Mouse (Mus musculus) lung, postnatal 36 days (tissue): ENCODE results near the gene Fads2.
A peak's percentile ranks its signal among the peaks of the same experiment; 100 is the strongest.
"Not testable (repeated sequence)": the region's sequence is repeated elsewhere in the genome, so short reads cannot be mapped to it uniquely, and the experiment has no call there.

Source experiments
- DNase-seq: peaks from one replicate; pipeline ENCODE4 v3.0.0; 2022; ENCODE audit warnings: mixed read lengths

Fads2 gene

DNA sequence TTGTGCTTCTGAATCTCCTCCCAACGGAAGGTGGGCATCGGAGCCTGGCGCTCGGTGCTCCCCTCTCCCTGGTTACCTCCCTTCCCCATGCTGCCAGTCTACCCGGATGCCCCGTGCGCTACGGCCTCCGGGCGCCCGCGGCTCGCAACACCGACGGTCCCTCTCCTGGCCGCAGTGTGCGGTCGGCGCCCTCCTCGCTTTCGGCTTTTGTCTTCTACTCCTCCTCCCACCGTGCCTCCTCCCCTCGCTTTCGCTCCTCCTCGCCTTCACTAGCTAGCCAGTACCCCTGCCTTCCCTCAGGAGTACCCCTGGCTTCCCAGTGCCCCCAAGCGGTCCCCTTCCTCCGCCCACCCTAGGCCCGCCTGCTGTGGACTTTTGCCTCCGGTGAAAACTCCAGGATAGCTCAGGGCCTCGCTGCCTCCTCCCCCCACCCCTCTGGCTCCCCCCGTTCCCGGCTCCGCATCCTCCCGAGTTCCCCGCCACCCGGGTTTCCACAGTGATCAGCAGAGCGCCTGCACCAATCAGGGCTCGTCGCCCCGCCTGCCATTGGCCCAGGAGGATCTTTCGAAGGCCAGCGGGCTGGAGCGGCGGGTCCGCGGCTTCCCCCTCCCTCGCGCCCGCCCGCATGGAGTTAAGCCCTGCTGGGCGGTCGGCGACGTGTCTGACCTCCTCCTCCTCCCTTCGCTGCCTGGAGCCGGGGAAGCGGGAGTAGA is at the start of gene Fads2:
Gene Fads2, minus strand, starts transcription at position 406 of the 713 bp plus-strand sequence.
- DNase-seq = peak; percentile 87

DNA sequence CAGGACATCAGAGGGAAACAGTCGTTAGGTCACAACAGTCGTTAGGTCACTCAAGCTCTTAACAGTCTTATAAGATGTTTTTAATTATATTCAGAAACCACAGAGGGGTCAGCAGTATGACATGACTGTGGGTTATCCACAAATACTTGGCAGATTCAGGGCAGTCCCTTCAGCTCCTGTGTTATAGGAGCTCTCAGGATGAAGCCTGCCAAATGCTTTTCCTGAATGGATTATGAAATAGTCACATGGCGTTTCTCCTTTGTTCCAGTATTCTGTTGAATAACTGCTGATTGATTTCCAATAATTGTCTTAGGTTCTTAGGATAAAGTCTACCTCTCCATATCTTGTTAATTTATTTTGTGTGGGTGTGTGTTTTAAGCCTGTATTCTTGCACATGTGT is 47.6 kb upstream of the Fads2 start:
- DNase-seq = peak; percentile 35

DNA sequence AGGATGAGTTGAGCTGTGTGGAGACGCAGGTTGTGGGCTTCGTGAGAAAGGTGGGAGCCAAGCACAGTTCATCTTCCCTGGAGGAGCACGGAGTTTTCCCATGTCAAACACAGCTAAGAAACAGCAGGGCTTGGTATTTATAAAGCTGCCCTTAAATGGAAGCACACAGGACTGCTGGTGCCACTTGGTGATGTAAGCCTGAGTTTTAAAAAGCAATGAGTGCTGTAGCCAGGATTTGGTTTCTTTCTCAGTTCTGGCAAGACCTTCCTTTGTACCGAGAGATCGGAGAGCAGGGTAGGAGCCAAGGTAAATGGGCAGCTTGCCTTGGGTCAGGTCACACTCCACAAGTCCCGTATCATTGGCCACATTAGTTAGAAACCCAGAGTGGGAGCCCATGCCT is 47.0 kb upstream of the Fads2 start:
- DNase-seq = peak; percentile 48

DNA sequence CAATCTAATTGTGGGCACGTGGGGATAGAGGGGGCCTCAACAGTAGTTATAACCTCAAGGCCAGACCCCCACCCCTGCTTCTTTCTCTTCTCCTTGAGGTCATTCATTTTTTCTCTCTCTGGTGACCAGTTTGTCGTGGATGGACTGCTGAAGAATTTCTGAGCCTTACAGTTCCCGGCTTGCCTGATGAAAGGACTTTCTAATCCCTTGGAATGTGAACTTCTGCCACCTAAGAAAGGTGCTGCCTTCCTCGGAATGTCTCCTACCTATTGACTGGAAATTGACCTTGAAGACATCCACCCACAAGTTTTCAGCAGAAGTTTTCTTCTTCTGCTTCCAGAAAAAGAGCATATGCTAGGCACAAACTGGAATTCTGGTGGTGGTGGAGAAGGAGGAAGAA is 42.9 kb upstream of the Fads2 start:
- no peak for DNase-seq

DNA sequence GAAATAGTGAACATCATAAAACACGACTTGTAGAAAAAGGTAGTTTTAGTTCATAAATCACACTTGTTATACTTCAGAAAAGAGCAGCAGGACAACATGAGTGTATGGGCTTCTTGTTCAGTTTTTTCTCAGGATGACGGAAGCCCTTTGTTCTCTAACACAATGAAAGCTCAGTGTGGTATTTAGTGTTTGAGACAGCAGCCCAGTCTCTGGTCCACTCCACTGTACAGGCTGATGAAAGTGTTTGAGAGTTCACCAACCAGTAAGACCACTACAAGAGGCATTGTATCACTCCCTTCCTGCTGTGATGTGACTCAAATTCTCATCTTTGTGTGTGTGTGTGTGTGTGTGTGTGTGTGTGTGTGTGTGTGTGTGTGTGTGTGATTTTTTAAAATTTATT is 42.1 kb upstream of the Fads2 start:
- DNase-seq = no peak

DNA sequence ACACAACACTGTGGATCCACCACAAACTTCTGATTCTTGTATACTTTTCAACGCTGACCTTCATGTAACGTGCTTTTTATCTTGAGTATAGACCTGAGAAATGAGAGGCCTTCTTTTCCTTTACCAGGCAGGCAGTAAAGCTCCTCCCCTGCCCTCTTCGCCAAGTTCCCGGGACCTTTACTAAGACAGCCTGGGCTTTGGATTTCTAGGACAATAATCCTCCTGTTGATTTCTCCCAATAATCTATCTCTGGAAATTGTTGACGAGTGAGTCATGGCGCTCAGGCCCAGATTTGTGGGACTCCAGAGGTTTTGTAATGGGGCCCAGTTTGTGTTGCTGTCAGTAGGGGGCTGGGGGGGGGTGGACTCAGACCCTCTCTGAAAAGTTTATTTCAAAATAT is 38.2 kb upstream of the Fads2 start:
- no peak for DNase-seq

DNA sequence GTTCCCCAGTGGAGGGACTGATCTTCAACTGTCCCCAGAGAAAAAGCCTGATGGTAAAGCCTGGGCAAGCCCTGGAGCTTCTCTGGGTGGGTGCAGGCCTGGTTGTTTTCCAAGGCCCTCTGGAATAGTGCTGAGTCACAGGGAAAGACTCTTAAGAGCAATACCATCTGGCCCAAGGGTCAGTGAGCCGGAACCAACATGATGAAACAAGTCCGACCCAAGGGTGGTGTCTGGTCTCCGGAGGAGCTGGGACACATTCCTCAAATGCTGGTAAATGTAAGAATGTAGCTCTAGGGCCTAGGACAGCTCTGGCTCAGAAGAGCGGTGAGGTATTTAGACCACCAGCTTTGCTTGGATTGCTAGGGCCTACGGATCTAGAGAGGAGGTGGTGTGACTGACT is 35.9 kb upstream of the Fads2 start:
- peak; percentile 54 for DNase-seq

DNA sequence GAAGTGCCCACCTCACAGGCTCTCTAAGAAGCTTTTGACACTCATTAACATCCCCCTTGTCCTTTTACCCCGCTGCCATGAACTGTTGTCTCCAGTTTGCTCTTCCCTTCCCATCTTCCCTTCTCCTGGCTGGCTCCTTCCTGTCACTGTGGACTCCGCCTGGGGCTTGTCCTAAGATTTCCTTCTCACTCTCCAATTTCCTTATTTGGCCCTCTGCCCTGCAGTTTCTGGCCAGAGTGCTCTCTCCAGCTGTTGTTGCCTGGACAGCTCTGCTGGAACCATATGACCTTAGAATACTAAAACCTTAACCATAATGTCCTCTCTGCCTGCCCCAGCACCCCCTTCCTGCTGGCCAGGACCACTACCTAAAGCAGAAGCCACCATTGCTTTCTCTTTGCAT is 33.1 kb upstream of the Fads2 start:
- peak; percentile 75 for DNase-seq

DNA sequence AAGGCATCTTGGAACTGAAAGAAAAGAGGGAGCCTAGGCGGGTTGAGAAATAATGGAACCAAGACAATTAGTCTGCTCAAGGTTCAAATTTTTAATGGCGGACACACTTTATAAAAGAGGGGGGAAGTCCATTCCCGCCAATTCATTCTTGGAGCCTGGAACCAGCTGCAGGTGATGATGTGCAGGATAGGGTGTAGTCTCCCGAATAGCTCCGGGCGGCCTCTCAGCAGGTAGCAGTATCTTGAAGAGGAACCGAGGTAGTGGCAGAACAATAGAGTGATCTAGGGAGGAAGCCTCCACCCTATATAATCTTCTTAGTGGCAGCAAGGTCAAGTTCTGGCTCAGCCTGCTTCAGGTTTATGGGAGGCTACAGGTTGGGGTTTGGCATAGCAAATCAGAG is 28.0 kb upstream of the Fads2 start:
- DNase-seq = not testable (repeated sequence)

DNA sequence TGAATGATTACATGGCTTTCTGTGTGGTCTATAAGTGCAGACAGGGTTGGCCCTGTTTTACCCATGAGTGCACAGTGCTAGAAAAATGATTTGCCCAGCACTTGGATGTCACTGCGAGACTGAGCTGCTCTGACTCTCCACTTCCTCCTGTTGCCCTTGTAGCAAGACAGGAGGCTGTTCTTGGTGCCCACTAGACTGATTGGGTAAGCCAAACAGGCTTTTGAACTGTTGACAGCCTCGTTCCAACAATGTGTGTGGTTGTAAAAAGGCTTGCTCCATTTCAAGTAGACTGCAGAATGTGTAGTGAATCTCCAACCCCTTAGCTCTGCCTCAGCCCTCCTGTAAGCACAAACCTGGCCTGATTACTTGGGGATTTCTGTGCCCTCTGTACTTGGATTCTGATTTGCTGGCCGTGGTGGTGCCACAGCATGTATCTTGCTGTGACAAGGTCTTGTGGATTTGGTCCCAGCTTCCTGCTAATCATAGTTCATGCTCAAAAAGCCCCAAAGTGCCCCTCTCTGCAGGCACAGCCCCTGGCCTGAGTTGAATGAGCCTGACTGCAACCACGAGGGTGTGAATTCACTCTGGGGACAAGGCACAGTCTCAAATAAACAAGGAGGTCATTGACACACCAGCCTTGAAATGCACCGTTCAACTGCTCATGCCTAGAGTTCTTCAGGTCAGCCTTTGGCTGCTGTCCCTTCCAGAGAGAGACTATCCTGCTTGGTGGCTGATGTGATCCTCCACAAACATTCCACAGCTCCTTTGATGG is 25.1 kb upstream of the Fads2 start:
- DNase-seq = no peak

DNA sequence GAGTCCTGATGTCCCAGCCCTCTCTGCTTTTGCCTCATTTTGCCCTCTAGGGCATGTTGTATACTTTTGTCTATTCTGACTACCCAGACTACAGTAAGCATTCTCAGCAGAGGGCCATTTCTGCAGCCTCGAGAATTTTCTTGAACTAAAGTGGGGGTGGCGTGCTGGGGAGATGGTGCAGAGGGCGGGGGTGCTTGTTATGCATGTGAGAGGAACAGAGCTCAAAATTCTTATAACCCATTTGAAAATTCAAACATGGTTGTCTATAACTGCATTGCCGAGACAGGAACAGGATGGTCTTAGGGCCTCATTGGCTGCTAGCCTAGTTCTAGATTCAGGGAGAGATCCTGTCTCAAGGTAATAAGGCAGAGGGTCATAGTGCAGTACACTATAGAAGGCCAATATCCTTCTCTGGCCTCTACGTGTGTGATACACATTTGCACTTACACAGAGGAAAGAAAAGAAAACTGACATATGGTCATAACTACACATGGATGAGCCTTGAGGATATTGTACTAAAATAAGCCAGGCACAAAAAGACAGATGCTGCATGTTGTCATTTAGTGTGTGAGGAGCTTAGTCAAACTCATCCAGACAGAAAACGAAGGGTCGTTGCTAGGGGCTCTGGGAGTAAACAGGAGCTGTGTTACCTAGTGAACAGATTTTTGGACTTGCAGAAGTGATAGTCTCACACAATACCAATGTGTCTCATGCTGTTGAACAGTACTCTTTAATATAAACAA is 22.5 kb upstream of the Fads2 start:
- DNase-seq = no peak

DNA sequence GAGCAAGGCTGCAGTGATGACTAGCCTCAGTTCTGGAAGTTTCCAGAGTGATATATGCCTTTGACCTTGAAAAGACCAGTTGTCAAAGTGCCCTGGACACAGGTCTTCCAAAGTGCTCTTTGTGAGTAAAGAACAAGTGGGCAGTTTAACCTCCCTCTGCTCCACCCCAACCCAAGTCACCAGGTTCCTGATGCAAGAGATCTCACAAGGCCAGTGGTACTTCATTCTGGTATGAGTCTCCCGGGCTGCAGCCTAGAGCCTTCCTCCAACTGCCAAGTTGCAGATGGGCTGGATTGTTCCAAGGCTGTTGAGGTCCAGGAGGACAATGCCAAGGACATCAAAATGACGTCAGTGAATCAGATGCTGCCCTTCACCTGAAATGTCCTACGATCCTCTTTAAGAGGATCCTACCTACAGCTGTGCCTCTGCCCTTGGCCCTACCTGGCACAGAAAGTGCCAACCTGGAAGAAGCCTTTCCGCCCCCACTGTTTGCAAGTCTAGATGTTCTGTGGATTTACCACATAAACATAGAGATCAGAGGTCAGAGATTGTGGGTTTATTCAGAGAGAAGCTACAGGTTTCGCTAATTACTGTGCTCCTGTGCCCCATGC is 20.6 kb upstream of the Fads2 start:
- no peak for DNase-seq

DNA sequence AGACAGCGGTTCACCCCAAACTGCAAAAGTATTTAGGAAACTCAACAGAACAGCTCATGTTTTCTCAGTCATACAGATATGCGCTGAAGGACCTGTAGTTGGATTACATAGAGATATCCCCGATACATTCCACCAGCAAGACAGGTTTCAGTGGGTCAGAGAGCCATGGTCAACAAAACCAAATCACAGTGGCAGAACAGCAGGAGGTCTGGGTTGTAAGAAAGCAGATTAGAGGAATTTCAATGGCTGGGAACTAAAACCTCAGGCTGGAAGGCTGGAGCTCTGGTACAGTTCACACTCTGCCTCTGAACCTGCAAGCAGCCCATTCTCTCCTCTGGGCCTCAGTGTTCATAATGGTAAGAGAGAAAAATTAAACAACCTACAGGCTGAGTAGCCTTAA is 15.1 kb upstream of the Fads2 start:
- no peak for DNase-seq

DNA sequence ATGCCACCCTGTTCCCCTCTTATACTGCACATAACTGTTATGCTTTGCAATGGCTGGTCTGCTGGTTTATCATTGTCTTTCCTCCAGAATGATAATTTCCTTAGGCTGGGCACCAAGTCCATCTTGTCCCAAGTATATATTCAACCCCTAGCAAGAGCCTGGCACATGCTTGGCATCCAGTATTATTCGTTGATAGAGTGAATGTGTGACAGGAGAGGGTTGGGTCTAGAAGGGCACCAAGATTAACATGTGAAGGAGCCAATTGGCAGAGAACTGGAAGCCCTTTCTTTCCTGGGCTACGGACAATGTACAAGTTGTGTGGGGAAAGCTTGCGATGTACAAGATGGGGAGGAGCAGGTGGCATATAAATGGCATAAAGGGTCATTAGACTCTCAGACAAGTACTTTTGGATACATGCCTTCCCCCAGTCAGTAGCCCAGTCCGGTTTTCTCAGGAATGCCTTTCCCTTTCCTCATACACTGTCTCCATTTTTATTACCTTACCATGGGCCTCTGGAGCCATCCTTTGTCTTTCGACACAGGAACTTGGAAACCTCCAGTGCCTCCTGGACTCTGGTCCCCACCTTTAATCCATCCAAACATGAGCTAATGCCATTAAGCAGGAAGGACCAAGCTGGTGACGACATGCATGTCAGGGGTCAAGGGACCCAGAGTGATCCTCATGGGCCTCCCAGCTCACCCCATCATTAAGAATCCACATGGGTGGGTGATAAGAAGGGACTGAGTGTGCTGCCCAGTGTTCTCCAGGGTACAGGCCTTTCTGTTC is 14.0 kb upstream of the Fads2 start:
- no peak for DNase-seq

DNA sequence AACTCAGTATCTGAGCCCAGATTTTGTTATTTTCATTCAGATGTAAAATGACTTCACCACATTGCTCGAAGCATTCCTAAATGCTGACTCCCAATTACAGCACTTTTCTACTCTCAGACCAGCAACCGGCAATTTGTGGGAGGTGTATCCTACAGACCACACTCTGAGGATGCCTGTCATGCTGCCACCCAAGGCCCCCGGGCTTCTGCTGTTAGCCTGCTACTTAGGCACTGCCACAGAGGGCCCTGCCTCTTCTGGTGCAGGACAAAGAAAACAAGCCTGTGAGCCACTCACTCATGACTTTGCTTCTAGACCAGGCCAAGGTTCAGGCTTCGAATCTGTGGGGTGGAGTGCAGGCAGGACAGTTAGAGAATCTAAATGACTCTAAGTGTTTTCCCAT is 11.4 kb upstream of the Fads2 start:
- DNase-seq = no peak

DNA sequence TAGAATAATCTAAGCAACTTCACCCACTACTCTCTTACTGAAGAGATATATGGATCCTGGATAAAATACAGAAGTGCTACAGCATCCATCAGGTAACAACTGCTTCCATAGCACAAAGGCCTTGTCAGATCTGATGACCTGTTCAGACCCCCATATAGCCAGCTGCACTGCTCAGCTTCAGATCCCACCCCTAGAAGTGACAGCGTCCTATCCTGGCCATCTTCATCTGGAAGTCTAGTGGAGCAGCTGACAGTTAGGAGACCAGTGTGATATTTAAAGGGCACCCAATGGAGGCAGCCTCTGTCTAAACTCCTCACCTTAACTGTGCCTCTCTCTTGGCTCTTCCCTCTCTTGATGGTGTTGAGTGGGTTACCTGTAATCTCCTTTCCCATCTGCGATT is 7.1 kb upstream of the Fads2 start:
- no peak for DNase-seq

DNA sequence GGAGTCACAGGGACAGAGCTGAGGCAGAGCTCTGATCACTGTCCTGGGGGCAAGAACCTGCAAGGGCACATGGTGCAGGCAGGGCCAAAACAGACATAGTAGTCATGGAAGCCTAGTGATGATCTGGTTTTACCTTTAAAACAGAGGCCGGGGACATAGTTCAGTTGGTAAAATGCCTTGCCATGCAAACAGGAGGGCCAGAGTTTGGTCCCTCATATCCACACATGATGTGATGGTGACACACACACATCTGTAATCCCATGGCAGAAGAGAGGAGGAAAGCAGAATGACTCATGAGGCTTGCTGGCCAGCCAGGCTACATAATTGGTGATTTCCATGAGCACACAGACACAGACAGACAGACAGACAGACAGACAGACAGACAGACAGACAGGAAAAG is 6.6 kb upstream of the Fads2 start:
- no peak for DNase-seq

DNA sequence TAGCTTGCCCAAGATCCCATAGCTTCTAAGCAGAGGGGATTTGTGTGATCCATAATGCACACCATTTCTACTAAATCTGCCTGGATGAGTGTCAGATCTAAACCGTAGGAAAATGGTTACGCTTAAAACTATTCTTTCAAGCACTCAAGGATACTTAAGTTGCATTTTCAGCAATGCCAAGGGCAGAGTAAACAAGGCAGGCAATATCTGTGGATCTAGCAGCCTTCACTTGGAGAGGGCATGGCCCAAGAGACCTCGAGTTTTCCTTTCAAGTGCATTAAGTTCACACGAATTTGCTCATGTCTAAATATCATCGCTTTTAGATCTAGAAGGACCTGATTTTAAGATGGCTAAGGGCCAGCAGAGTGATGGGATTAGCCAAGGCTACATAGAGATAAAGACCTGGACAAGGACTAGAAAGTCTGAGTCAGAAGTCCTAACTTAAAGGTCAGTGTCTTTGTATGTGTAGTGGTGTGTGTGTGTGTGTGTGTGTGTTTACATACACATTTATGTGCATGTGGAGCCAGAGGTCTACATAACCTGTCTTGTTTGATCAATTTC is 5.6 kb upstream of the Fads2 start:
- DNase-seq = peak; percentile 14

DNA sequence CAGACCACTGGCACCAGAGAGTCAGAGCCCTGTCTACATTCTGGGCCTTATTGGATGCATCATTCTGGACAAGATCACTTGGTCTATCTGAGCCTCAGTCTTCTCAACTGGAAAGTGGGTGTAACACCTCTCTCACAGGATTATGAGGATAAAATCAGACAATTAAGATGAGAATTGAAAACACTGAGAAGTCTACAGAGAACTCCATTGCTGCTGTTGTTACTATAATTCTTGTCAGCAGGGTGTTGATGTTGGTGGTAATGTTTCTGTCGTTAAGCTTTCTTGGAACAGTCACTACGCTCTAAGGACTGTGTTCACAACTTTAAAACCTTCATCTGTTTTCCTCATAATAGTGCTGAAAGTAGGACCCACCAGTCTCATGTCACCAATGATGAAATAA is 5.1 kb upstream of the Fads2 start:
- DNase-seq = no peak

DNA sequence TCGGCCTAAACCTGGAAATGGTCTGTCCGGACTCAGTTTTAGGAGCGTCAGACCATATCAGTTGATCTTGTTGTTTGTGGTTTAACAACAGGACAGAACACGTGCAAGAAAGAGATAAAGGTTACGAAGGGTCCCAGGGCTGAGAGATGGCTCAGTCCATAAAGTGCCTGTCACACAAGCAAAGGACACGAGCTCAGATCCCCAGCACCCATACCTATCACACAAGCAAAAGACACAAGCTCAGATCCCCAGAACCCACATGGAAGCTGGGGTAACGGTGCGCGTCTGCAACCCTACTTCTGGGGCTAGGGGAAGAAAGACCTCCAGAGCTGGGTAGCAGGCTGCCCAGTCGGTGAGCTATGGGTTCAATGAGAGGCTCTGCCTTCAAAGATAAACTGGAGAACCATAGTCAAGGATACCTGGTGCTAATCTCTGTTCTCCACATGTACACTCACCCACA is 3.5 kb upstream of the Fads2 start:
- no peak for DNase-seq

DNA sequence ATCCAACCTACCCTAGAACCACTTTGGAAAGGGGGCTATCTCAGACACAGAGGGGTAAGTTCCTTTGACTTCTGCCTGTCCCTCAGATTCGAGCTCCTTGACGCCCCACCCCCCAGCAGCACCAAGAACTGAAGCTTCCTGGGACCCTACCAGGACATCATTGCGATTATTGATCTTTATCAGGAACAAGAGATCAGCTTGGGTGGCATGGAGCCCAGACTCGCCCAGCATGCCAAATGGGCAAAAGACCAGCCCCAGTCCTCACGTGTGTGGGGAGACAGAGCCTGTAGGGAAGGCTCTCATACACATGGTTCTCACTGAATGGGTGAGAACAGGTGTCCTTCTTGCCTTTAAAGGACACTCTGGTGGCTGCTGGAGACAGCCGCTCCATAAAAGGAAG is 2.7 kb upstream of the Fads2 start:
- DNase-seq = no peak

DNA sequence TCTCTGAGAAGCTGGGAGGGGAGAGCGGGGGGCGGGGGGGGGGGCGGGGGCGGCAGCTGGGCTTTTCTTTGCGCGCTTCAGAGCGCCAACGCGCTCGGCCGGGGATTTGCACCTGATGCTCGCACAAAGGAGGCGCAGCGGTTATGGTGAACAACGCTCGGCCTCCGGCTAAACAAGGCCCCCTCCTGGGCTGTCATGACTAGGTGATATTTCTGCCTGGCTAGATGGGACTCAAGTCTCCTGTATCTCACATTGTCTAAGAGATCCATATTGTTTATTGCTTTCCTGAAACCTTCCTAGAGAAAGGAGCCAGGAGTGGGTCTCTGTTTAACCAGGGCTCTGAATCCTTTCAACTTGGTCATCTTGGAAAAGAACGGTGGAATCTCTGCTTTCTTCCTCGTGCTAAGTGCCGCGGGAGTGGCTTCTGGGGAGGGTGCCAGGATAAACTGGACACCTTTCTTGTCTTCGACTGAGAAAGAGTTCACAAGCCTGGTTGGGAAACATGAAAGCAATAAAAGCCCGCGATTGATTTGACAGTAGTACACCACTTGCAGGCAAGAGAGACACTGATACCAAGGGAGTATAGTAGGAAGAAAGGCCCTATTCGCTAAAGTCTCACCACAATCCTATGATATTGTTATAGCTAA is 631 bp upstream of the Fads2 start:
- DNase-seq = no peak
